Mouse (Mus musculus) midbrain, embryonic 12.5 days (tissue): ENCODE results near the gene Fcgbp. TPM values are rescaled to one million over a fixed set of nuclear protein-coding genes. Genes with fewer than 3 reads are reported as not detected.
A peak's percentile ranks its signal among the peaks of the same experiment; 100 is the strongest.
"Not testable (repeated sequence)": the region's sequence is repeated elsewhere in the genome, so short reads cannot be mapped to it uniquely, and the experiment has no call there.

Experiments
- ATAC-seq: fragments of 200-750 bp; cut with Nextera tagmentation; 2 replicates; pipeline ENCODE4 v1.8.0; 2017; ENCODE audit warnings: low read depth, moderate TSS enrichment, moderate library complexity; ENCODE audit not compliant: low FRiP score
- H3K27ac ChIP-seq: fragments of 300-500 bp; sonication (generic); replicated peaks from 2 replicates; pipeline ENCODE4 v1.5.1; 2016; ENCODE audit warnings: mild to moderate bottlenecking
- H3K27me3 ChIP-seq: fragments of 300-500 bp; sonication (generic); 2 replicates; pipeline ENCODE4 v1.6.1; 2016; ENCODE audit warnings: mild to moderate bottlenecking
- H3K36me3 ChIP-seq: fragments of 300-500 bp; sonication (generic); 2 replicates; pipeline ENCODE4 v1.6.1; 2016
- H3K4me1 ChIP-seq: fragments of 300-500 bp; sonication (generic); 2 replicates; pipeline ENCODE4 v1.6.1; 2016
- H3K4me2 ChIP-seq: fragments of 300-500 bp; sonication (generic); replicated peaks from 2 replicates; pipeline ENCODE4 v1.6.1; 2016; ENCODE audit warnings: mild to moderate bottlenecking, moderate library complexity
- H3K4me3 ChIP-seq: fragments of 300-500 bp; sonication (generic); 2 replicates; pipeline ENCODE4 v1.5.1; 2016; ENCODE audit warnings: mild to moderate bottlenecking
- H3K9ac ChIP-seq: fragments of 300-500 bp; sonication (generic); replicated peaks from 2 replicates; pipeline ENCODE4 v1.6.1; 2016; ENCODE audit warnings: mild to moderate bottlenecking, moderate library complexity
- H3K9me3 ChIP-seq: fragments of 300-500 bp; sonication (generic); 2 replicates; pipeline ENCODE4 v1.6.1; 2016; ENCODE audit warnings: mild to moderate bottlenecking
- WGBS: fragments of 180-500 bp; shearing (Covaris S2); methylation state at CpG from one replicate; pipeline ENCODE4 v1.1.7; 2016; 5-methylcytosine and 5-hydroxymethylcytosine counted together
- polyA plus RNA-seq: library from polyadenylated mRNA; unstranded; fragments of >200 nt; fragmentation: Nextera tagmentation; extraction: Ambion mirVana; gene quantifications from 2 replicates; pipeline ENCODE4 v1.2.1, GENCODE M21; 2016

Gene Fcgbp
- polyA plus RNA-seq, 1 experiment from 2014 or later = 0.28 TPM

- Histone ChIP-seq H3K4me3 (no peak overlapping the region), H3K9ac (no peak overlapping the region)
These were observed 28.1 kb downstream of the Fcgbp start for GRCm38 (mm10) chr7:28099101-28099500.

GRCm38 (mm10) chr7:28100596-28101590, 29.9 kb downstream of the Fcgbp start:
- Histone ChIP-seq H3K27ac (no peak overlapping the region), H3K36me3 (no peaks in the 10 kb centered on the region), H3K4me1 (no peaks in the 10 kb centered on the region), H3K4me2 (no peak overlapping the region), H3K9me3 (peaks cover 14% of the 10 kb centered on the region), H3K4me3 (no peak overlapping the region), H3K27me3 (peaks cover 16% of the 10 kb centered on the region), H3K9ac (no peak overlapping the region)
- no peak for ATAC-seq
- 68% methylated on average over 17 of the region's 17 CpGs for WGBS

More at GRCm38 (mm10) chr7:28099101-28099500, 28.1 kb downstream of the Fcgbp start:
- no peaks in the 10 kb centered on the region for H3K36me3 ChIP-seq
- peaks cover 14% of the 10 kb centered on the region for H3K9me3 ChIP-seq
- no peaks in the 10 kb centered on the region for H3K4me1 ChIP-seq
- no peak overlapping the region for H3K4me2 ChIP-seq
- H3K27me3 ChIP-seq = peaks cover 6% of the 10 kb centered on the region
- WGBS = 93% methylated on average over 16 of the region's 16 CpGs
- no peak overlapping the region for H3K27ac ChIP-seq
- no peak for ATAC-seq

DNA sequence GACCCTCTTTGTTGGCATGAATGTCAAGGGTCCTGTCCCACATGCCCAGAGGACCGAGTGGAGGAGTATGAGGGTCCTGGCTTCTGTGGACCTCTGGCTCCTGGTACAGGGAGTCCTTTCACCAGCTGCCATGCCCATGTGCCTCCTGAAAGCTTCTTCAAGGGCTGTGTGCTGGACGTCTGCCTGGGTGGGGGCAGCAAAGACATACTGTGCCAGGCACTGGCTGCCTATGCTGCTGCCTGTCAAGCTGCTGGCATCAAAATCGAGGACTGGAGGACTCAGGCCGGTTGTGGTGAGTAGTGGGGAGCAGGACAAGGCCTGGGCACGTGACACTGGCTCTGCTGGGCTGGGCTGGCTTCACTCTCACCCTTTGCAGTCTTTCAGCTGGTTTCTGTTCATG, 31.9 kb downstream of the Fcgbp start:
- peaks cover 14% of the 10 kb centered on the region for H3K9me3 ChIP-seq
- H3K9ac ChIP-seq, H3K4me3 ChIP-seq, H3K4me2 ChIP-seq, ATAC-seq, H3K4me1 ChIP-seq, H3K36me3 ChIP-seq, H3K27ac ChIP-seq: not testable (repeated sequence)
- peaks cover 16% of the 10 kb centered on the region for H3K27me3 ChIP-seq
- WGBS = 48% methylated on average over 5 of the region's 5 CpGs

DNA sequence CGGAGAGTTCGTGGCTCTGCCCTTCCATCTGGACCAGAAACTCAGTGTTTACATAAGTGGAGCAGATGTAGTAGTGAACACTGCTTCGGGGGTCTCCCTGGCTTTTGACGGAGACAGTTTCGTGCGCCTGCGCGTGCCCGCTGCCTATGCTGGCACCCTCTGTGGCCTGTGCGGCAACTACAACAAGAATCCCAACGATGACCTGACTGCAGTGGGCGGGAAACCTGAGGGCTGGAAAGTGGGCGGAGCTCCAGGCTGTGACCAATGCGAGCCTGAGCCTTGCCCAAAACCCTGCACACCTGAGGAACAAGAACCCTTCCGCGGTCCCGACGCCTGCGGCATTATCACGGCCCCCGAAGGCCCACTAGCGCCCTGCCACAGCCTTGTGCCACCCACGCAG, 33.6 kb downstream of the Fcgbp start:
- H3K4me2 ChIP-seq = peak overlapping the region; percentile 40
- H3K27ac ChIP-seq = no peak overlapping the region
- H3K27me3 ChIP-seq = peaks cover 16% of the 10 kb centered on the region
- no peaks in the 10 kb centered on the region for H3K4me1 ChIP-seq
- no peak overlapping the region; the same call in 1 of the 2 replicates for H3K9ac ChIP-seq
- 0 out of 2 replicates have a peak overlapping the region, but pooled peaks have one; percentile 7 for H3K4me3 ChIP-seq
- H3K36me3 ChIP-seq = no peaks in the 10 kb centered on the region
- no peak for ATAC-seq
- WGBS = 8% methylated on average over 23 of the region's 23 CpGs
- H3K9me3 ChIP-seq = 0 out of 2 replicates have a peak, but pooled peaks cover 3% of the 10 kb centered on the region

GRCm38 (mm10) chr7:28106241-28106640, 35.2 kb downstream of the Fcgbp start:
- Histone ChIP-seq H3K9me3 (no peaks in the 10 kb centered on the region), H3K36me3 (no peaks in the 10 kb centered on the region), H3K9ac (no peak overlapping the region), H3K27ac (no peak overlapping the region), H3K27me3 (peaks cover 16% of the 10 kb centered on the region), H3K4me3 (no peak overlapping the region), H3K4me1 (no peaks in the 10 kb centered on the region), H3K4me2 (no peak overlapping the region)
- whole genome bisulfite sequencing = 89% methylated on average over 11 of the region's 11 CpGs
- no peak for ATAC-seq

- Histone ChIP-seq H3K36me3 (no peaks in the 10 kb centered on the region), H3K27ac (no peak overlapping the region), H3K27me3 (no peaks in the 10 kb centered on the region), H3K4me1 (no peaks in the 10 kb centered on the region), H3K9ac (no peak overlapping the region), H3K4me3 (no peak overlapping the region), H3K9me3 (no peaks in the 10 kb centered on the region), H3K4me2 (no peak overlapping the region)
- ATAC-seq = no peak
- WGBS = 79% methylated on average over 2 of the region's 2 CpGs
These were observed 43.6 kb downstream of the Fcgbp start for GRCm38 (mm10) chr7:28114648-28115047.

DNA sequence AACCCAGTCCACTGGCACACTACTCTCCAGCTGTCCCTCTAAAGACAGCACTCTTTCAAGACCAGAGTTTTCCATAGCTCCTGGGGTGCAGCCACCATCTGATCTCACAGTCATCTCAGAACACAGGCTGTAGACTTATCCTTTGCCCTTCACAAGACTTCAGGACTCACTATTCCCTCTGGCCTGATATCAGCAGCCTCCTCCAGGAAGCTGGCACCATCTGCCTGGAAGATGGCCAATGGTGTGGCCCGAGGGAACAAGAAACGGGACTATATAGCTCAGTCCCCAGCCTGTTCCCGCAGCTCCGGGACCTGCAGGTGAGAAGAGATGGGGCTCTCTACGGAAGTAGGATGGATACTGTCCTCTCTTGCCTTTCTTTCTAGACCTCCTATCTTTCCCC, 58.1 kb downstream of the Fcgbp start, which contains the start of gene 9530053A07Rik:
TSS of gene 9530053A07Rik (plus strand) at position 301 of the 400 bp plus-strand sequence.
- no peak for ATAC-seq
- 80% methylated on average over 5 of the region's 5 CpGs for WGBS
- no peak within 1 kb of the TSS for H3K9ac ChIP-seq
- H3K27me3 ChIP-seq = 0 out of 2 replicates have a peak, but pooled peaks cover 4% of the 10 kb centered on the region
- no peaks in the 10 kb centered on the region for H3K9me3 ChIP-seq
- no peak within 1 kb of the TSS for H3K4me3 ChIP-seq
- no peak within 1 kb of the TSS for H3K4me2 ChIP-seq
- no peaks in the 10 kb centered on the region for H3K36me3 ChIP-seq
- no peak within 1 kb of the TSS for H3K27ac ChIP-seq
- no peaks in the 10 kb centered on the region for H3K4me1 ChIP-seq

DNA sequence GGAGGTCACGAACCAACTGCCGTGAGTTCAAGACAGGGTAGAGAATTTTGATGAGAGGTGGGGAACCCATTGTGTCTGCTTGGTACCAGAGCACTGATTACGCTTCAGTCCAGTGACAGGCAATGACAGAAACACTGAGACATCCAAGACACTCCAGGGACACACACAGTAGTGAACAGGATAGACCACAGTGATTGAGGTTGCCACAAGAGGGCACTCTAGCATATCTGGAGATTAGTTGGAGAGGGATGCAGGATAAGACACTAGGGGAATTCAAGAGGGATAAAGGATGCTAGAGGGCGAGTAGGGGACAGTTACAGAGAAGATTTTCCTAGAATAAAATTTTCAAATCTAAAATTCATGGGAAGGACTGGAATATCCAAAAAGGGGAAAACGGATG, 66.6 kb downstream of the Fcgbp start:
- no peak for ATAC-seq
- H3K4me1 ChIP-seq = no peaks in the 10 kb centered on the region
- H3K9ac ChIP-seq = no peak overlapping the region
- H3K4me3 ChIP-seq = no peak overlapping the region
- no peaks in the 10 kb centered on the region for H3K27me3 ChIP-seq
- no peaks in the 10 kb centered on the region for H3K36me3 ChIP-seq
- no peak overlapping the region for H3K27ac ChIP-seq
- 61% methylated on average over 5 of the region's 5 CpGs for WGBS
- no peak overlapping the region for H3K4me2 ChIP-seq
- H3K9me3 ChIP-seq = no peaks in the 10 kb centered on the region

GRCm38 (mm10) chr7:28148263-28148662, 77.2 kb downstream of the Fcgbp start:
- 15% methylated on average over 3 of the region's 3 CpGs for WGBS
- H3K4me2 ChIP-seq = no peak overlapping the region
- 0 out of 2 replicates have a peak, but pooled peaks cover 6% of the 10 kb centered on the region for H3K9me3 ChIP-seq
- H3K36me3 ChIP-seq = no peaks in the 10 kb centered on the region
- H3K4me3 ChIP-seq = no peak overlapping the region
- H3K4me1 ChIP-seq = no peaks in the 10 kb centered on the region
- 0 out of 2 replicates have a peak overlapping the region, but pooled peaks have one; percentile 32 for H3K27ac ChIP-seq
- peaks cover 6% of the 10 kb centered on the region; the same call in 1 of the 2 replicates for H3K27me3 ChIP-seq
- peak; percentile 90 for ATAC-seq
- H3K9ac ChIP-seq = no peak overlapping the region

DNA sequence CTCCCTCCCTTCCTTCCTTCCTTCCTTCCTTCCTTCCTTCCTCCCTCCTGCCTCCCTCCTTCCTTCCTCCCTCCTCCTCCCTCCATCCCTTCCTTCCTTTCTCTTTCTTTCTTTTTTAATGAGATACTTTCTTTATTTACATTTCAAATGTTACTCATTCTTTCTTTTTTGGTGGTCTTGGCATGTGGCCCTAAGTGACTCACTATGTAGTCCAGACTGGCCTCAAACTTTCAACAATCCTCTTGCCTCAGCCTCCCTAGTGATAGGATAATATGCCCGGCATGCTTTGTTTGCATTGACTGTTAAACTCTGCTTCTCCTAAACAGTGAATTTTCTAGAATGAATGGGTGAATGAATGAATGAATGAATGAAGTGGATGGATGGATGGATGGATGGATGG, 78.8 kb downstream of the Fcgbp start:
- no peak overlapping the region for H3K4me3 ChIP-seq
- H3K27ac ChIP-seq = no peak overlapping the region
- H3K4me1 ChIP-seq = no peaks in the 10 kb centered on the region
- no peaks in the 10 kb centered on the region for H3K36me3 ChIP-seq
- no peaks in the 10 kb centered on the region for H3K9me3 ChIP-seq
- H3K9ac ChIP-seq = no peak overlapping the region
- H3K27me3 ChIP-seq = peaks cover 6% of the 10 kb centered on the region; the same call in 1 of the 2 replicates
- no peak for ATAC-seq
- WGBS = 90% methylated on average over 1 of the region's 1 CpGs
- H3K4me2 ChIP-seq = no peak overlapping the region

DNA sequence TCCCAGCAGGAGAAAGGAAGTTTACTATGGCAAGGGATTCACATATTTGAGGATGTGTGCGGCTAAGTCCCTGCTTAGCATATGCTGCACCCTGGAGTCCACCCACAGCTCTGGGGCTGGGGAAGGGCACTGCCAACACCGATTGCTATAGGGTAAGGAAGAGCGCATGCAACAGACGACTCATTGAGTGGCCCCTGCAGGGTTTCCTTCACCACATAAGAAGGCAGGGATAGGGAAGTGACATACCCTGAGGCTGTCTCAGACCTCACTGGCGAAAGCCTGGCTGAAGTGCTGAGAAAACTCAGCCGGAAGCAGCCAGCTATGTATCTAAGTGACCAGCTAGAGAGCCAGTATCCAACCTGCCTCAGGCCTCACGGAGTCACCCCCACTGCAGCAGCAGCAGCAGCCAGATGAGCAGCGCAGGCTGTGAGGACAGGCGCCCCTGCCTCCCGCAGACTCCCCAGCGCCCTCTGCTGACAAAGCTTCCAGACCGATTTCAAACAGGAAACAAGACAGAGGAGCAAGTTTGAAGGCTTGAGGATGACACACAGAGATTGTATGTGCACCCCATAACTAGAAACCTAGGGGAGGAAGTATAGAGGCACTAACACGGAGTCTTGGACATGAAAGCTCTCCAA, 80.7 kb downstream of the Fcgbp start:
- no peaks in the 10 kb centered on the region for H3K4me1 ChIP-seq
- no peaks in the 10 kb centered on the region for H3K36me3 ChIP-seq
- H3K9me3 ChIP-seq = no peaks in the 10 kb centered on the region
- no peak overlapping the region; the same call in 1 of the 2 replicates for H3K9ac ChIP-seq
- peak overlapping the region; percentile 19; the same call in 1 of the 2 replicates for H3K4me2 ChIP-seq
- WGBS = 16% methylated on average over 13 of the region's 13 CpGs
- H3K4me3 ChIP-seq = no peak overlapping the region
- peaks cover 2% of the 10 kb centered on the region; the same call in 1 of the 2 replicates for H3K27me3 ChIP-seq
- ATAC-seq = no peak
- H3K27ac ChIP-seq = no peak overlapping the region

GRCm38 (mm10) chr7:28153595-28153994, 82.6 kb downstream of the Fcgbp start:
- H3K27me3 ChIP-seq, H3K9me3 ChIP-seq, H3K4me2 ChIP-seq, ATAC-seq, H3K27ac ChIP-seq, H3K4me3 ChIP-seq, H3K9ac ChIP-seq, H3K36me3 ChIP-seq, H3K4me1 ChIP-seq: not testable (repeated sequence)
- WGBS = 36% methylated on average over 5 of the region's 5 CpGs
